Mouse (Mus musculus) cerebellum, adult (tissue): ENCODE measurements around the gene Med28.

Experiments
- ATAC-seq: cut with Nextera tagmentation; 2 replicates; pipeline ENCODE4 v1.9.2; 2017; ENCODE audit warnings: mild to moderate bottlenecking, moderate library complexity, mixed read lengths; ENCODE audit not compliant: insufficient number of reproducible peaks, low FRiP score, low TSS enrichment

The Med28 gene

GRCm38 (mm10) chr5:45519960-45520808 is at the start of gene Med28:
Gene Med28, plus strand, starts transcription at chr5:45520229.
- peak; percentile 88 for ATAC-seq

GRCm38 (mm10) chr5:45472880-45473450 is 47.1 kb upstream of the Med28 start:
- ATAC-seq = no peak

GRCm38 (mm10) chr5:45473521-45473920 is 46.5 kb upstream of the Med28 start:
- ATAC-seq = no peak

DNA sequence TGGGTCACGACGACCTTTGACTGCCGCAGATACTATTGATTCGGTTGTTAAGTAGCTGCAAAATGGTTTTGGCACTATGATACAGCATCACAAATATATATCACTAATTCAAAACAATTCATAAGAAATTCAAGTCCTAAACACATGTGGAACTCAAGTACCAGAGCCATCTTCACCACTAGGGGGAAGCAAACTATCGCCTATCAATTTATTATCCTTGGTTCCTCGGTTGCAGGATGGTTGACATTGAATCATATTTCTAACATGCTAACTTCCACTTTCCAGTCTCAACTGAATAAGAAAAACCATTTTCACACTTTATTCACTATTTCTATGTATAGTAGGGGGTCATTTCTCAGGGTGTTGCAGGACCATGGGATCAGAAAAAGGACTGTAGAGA is 45.8 kb upstream of the Med28 start:
- 0 out of 2 replicates have a peak, but pooled peaks have one; percentile 43 for ATAC-seq

GRCm38 (mm10) chr5:45474758-45475157 is 45.3 kb upstream of the Med28 start:
- ATAC-seq = no peak

- no peak for ATAC-seq
Observed at GRCm38 (mm10) chr5:45475771-45476170, 44.3 kb upstream of the Med28 start.

DNA sequence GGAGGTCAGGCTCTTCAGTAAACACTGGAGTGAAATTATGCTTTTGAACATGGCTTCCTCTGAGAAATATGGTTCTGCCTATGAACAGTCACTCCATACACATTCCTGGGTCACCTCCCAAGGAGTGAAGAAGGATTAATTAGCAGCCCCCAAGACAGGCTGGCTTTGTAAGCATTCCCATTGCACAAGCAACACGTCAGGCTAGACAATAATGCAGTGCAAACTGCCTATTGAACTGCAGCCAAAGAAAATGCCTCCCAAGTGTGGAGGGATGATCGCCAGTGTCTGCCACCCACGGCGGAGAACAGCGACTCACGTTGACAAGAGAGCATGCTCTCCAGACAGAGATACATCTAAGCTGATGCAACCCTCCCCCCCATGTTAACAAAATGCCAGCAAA is 43.7 kb upstream of the Med28 start:
- no peak for ATAC-seq

DNA sequence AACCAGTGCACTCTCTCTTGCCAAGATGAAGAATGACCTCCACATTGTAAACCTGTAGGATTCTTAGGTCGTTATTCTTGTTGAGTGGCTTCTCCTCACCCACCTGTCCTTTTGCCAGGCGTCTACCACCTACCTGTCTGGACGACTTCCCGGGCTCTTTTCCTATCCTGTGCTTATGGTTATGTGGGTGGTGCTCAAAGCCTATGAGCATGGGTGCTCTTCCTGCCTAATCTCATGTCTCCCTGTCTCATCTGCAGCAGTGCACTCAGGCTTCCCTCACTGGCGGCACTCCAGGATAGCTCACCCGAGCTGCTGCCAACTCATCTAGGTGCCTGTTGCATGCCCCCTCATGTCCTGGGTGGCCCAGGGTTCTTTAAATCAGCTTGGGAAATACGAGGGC is 42.4 kb upstream of the Med28 start:
- no peak for ATAC-seq

DNA sequence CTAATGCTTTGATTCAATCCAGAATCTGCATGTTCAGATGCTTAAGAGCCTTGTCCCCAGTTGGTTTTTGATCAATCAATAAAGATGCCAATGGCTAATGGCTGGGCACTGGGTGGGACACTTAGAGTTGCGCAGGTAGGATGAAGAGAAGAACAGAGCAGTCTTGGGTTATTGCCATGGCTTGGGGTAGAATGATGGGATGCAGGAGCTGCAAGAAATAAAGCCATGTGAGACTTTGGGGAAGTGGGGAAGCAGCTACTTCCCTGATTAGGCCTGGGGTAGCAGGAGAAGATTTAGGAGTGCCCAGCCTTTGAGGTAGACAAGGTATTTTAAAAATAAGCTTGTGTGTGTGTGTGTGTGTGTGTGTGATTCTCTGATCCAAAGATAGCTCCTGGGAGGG is 40.0 kb upstream of the Med28 start:
- no peak for ATAC-seq

DNA sequence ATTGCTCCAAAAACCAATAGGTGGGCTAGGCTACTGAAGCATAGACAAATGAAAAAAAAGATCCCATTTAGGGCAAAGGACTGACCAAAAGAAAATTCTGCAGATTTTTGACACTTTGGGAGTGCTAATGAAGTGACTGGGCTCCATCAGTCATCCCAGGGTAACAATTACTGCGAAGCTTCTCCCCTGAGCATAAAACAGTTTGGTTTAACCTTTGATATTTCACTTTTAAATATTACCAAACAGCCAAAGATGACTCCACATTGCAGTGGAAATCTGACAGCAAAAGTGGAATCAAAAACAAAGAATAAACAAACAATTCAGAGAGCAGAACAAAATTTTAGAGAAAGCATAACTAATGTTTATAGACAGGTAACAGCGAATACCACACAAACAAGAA is 38.9 kb upstream of the Med28 start:
- ATAC-seq = no peak

DNA sequence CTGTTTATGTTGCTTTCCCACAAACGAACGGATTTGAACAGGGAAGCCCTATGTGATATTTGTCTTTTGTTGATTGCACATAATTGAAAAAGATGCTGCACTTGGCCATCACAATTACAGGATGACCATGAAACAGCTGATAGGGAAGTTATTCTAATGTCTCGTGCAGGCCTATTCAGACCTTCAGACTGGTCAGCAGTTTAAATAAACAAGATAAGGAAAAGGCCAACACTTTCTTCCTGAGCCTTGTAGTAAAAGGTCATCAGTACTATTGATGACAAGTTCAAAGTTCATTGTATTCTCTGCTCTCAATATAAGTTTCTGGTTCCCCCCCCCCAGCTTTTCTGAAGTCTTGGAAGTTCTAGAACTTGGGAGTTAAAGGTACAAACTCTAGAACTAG is 37.4 kb upstream of the Med28 start:
- no peak for ATAC-seq

- ATAC-seq = no peak
Observed at GRCm38 (mm10) chr5:45483654-45484053, 36.4 kb upstream of the Med28 start.

GRCm38 (mm10) chr5:45491776-45492175 is 28.3 kb upstream of the Med28 start:
- no peak for ATAC-seq

GRCm38 (mm10) chr5:45493191-45494092 is 26.6 kb upstream of the Med28 start, which contains the start of gene Lap3:
Gene Lap3, plus strand, starts transcription at chr5:45493374.
- ATAC-seq = peak; percentile 92

DNA sequence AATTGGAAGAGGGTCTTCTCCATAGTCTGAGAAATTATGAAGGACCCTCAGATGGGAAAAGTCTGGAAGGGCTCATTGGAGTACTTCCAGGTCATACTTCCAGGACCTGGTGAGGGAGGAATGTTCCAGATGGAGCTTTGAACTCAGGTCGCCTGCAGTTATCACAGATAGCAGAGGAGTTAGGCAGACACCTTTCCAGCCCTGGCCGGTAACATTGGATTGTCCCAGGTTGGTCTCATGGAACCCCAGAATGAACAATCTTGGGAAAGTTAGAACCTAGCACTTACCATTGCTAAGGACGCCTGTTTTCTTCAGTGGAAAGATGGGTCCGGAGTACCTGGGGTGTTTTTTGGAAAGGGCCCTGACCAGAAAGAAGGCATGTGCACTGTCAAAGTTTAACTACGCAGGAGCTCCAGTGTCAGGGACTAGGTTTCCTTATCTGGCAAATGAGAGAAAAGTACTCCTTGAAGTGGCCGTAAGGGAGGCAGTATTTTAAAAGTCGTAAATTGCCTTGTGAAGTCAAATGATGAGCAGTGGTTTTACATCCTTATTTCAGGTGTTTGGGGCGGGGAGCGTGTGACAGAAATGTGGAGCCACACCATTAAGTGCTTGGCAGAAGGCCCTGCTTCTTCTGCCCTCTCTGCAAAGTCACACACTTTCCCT is 25.8 kb upstream of the Med28 start:
- ATAC-seq = no peak

- ATAC-seq = no peak
Observed at GRCm38 (mm10) chr5:45495429-45495975, 24.5 kb upstream of the Med28 start.

- no peak for ATAC-seq
Observed at GRCm38 (mm10) chr5:45496042-45496441, 24.0 kb upstream of the Med28 start.

DNA sequence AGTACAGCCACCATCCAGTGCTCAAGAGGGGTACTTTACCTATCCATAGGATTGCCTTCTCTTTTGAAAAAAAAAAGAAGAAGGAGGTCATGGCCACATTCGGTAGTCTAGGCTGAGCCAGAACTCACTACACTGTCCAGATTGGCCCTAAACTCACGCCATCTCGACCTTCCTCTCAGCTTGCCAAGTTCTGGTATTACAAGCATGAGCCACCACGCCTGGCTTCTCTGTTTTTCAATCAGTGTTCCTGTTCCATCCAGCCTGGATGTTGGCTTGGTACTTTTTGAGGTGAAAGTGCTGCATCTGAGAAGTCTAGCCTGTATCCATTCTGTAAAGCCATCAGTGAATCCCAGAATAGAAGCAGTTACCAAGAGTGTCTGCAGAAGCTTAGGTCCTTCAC is 23.6 kb upstream of the Med28 start:
- no peak for ATAC-seq

DNA sequence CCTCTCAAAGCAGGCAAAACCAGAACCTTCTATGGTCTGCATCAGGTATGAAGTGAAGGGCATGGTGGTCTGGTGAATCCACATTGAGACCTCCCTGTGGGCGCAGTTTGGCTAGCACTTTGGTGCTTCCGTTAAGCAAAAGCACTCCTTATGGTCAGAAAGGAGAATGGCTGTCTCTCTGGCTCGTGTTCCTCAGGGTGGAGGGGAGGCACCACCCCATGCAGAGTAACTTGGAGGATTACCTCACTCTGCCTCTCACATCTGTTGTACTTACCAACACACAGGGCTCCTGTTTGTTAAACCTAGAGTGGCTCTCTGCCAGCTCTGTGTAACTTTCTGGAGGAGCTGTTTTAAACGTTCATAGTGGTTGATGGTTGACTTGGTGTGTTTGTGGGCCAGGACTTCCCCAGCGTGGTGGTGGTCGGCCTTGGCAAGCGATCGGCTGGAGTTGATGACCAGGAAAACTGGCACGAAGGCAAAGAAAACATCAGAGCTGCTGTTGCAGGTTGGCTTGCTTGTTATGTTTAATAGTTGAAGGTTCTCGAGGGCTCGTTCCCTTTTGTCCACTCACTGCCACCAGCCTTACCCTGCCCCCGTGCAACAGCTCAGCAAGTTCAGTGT is 23.0 kb upstream of the Med28 start:
- no peak for ATAC-seq

DNA sequence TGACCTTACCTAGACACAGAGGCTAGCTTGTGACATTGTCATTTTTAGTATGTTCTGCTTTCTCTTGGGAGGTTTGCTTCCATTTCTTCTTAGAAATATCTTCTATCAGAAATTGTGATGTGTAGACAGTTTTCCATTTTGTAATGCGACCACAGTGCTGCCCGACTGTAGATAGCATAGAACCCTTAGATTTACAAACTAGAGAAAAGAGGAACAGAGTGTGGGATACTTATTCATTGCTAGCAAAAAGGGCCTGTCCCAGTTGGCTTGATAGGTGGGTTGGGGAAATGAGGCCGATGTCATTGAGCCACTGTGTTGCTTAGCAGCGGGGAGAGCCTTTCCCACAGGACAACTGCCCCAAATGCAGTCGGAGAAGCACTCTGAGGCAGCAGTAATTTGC is 22.5 kb upstream of the Med28 start:
- no peak for ATAC-seq
